Mouse (Mus musculus) thymus, adult 2 months (tissue): ENCODE data around the gene Immp2l.

ENCODE experiments used
- CTCF ChIP-seq: fragments of 200-500 bp; IDR thresholded peaks from 2 replicates; pipeline ENCODE4 v1.5.1; 2012; ENCODE audit warnings: mild to moderate bottlenecking, control low read depth, low read length, moderate library complexity, borderline replicate concordance; ENCODE audit not compliant: control insufficient read depth, poor library complexity, insufficient read depth; ENCODE audit errors: extremely low read depth
- POLR2A ChIP-seq: fragments of 200-500 bp; IDR thresholded peaks from 2 replicates; pipeline ENCODE4 v1.6.1; 2012; ENCODE audit warnings: mild to moderate bottlenecking, low read length, control low read depth, moderate library complexity; ENCODE audit not compliant: control insufficient read depth, poor library complexity, insufficient read depth; ENCODE audit errors: extremely low read depth

GRCm38 (mm10) chr12:41112137-41112536 lies 88.2 kb downstream of the Immp2l start:
- TF ChIP-seq CTCF (no peak), POLR2A (no peak)
